Mouse (Mus musculus): ENCODE results near the gene Tmem192.

GRCm38 (mm10) chr8:64948371-64948770 lies 1.4 kb downstream of the Tmem192 start:
- no peak for TF ChIP-seq ZNF384 (IDR thresholded peaks at IDR 0.05; ENCODE audit: low read depth, low read length)
- TF ChIP-seq HCFC1 (IDR thresholded peaks at IDR 0.05; ENCODE audit: borderline replicate concordance, insufficient read depth, low read length) = no peak

Data from ES-E14 (cell line).